Mouse (Mus musculus): ENCODE results near the gene Nr4a1. TPM values are rescaled to one million over a fixed set of nuclear protein-coding genes. Genes with fewer than 3 reads are reported as not detected.

Gene Nr4a1
- polyA plus RNA-seq, 1 experiment from 2014 or later = 0.68 TPM

- peak overlapping the region; percentile 51 for H3K27ac ChIP-seq (replicated peaks)
- 38% methylated on average over 2 of the region's 2 CpGs for WGBS (ENCODE audit: insufficient replicate concordance)
- peaks cover 12% of the 10 kb centered on the region; the same call in 1 of the 2 replicates for H3K27me3 ChIP-seq
- no peaks in the 10 kb centered on the region for H3K36me3 ChIP-seq (replicated peaks)
- no peak for ATAC-seq (ENCODE audit: insufficient read depth)
- H3K4me2 ChIP-seq = peak overlapping the region; percentile 45; the same call in 1 of the 2 replicates
- no peak overlapping the region for H3K9ac ChIP-seq
- no peak overlapping the region for H3K4me3 ChIP-seq (replicated peaks)
- H3K9me3 ChIP-seq (replicated peaks) = no peaks in the 10 kb centered on the region
- H3K4me1 ChIP-seq (replicated peaks) = peaks cover 31% of the 10 kb centered on the region
These were observed 63.9 kb downstream of the Nr4a1 start for GRCm38 (mm10) chr15:101317814-101318500.

- Histone ChIP-seq H3K4me3 (replicated peaks) (no peak overlapping the region), H3K27me3 (peaks cover 12% of the 10 kb centered on the region; the same call in 1 of the 2 replicates), H3K4me1 (replicated peaks) (peaks cover 31% of the 10 kb centered on the region), H3K27ac (replicated peaks) (0 out of 2 replicates have a peak overlapping the region, but pooled peaks have one; percentile 45), H3K9ac (no peak overlapping the region), H3K4me2 (no peak overlapping the region), H3K36me3 (replicated peaks) (no peaks in the 10 kb centered on the region), H3K9me3 (replicated peaks) (no peaks in the 10 kb centered on the region)
- ATAC-seq (ENCODE audit: insufficient read depth) = no peak
- 37% methylated on average over 14 of the region's 14 CpGs for WGBS (ENCODE audit: insufficient replicate concordance)
These were observed 65.1 kb downstream of the Nr4a1 start for GRCm38 (mm10) chr15:101318889-101319765.

DNA sequence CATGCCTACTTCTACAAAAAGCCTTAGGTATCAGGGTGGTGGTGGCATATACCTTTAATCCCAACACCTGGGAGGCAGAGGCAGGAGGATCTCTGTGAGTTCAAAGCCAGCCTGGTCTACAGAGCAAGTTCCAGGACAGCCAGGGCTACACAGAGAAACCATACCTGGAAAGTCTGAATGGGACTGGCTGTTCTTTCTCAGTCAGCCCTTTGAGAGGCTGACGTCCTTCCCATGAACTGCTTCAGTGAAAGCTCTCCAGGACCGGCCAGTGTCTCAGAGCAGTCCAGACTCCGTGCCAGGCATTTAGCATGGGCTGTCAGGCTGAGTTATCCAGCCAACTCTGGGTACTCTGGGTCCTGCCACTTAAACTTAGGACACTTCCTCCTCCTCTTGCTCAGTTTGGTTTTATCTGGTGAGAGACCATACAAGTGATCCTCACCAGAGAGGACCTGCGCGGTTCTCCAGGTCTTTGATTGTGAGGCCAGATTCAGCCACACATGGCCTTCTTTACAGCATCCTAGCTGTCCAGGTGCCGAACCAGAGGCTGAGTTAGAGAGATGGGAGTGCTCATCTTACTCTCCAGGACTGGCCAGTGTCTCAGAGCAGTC lies 66.0 kb downstream of the Nr4a1 start:
- Histone ChIP-seq H3K27me3 (peaks cover 12% of the 10 kb centered on the region; the same call in 1 of the 2 replicates), H3K9me3 (replicated peaks) (no peaks in the 10 kb centered on the region), H3K9ac (no peak overlapping the region), H3K27ac (replicated peaks) (no peak overlapping the region), H3K4me1 (replicated peaks) (peaks cover 31% of the 10 kb centered on the region), H3K4me2 (no peak overlapping the region), H3K4me3 (replicated peaks) (no peak overlapping the region), H3K36me3 (replicated peaks) (no peaks in the 10 kb centered on the region)
- WGBS (ENCODE audit: insufficient replicate concordance) = 17% methylated on average over 6 of the region's 6 CpGs
- ATAC-seq (ENCODE audit: insufficient read depth) = no peak

- no peak overlapping the region for H3K27ac ChIP-seq (replicated peaks)
- H3K9ac ChIP-seq = no peak overlapping the region
- H3K4me1 ChIP-seq (replicated peaks) = peaks cover 29% of the 10 kb centered on the region
- H3K9me3 ChIP-seq (replicated peaks) = no peaks in the 10 kb centered on the region
- no peak overlapping the region for H3K4me2 ChIP-seq
- no peak overlapping the region for H3K4me3 ChIP-seq (replicated peaks)
- H3K36me3 ChIP-seq (replicated peaks) = no peaks in the 10 kb centered on the region
- H3K27me3 ChIP-seq = peaks cover 12% of the 10 kb centered on the region; the same call in 1 of the 2 replicates
- WGBS (ENCODE audit: insufficient replicate concordance) = 8% methylated on average over 6 of the region's 6 CpGs
- no peak for ATAC-seq (ENCODE audit: insufficient read depth)
These were observed 66.6 kb downstream of the Nr4a1 start for GRCm38 (mm10) chr15:101320618-101321041.

DNA sequence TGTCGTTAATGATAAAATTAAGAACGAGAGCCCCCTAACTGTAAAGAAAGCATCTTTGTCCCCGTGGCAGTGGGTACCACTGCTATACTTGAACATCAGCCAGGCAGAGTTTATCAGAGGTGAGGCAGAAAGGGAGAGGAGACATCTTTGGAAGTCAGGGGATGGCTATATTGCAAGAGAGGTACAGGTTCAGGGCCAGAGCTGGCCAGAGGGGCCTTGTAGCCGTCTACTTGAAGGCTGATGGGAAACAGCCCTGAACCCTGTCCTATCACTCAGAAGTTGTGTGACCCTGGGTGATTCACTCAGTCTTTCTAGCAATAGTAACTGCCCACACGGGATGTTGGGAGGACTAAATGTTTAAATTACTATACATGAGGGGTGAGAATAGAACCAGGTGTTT lies 67.1 kb downstream of the Nr4a1 start:
- Histone ChIP-seq H3K27ac (replicated peaks) (0 out of 2 replicates have a peak overlapping the region, but pooled peaks have one; percentile 14), H3K4me2 (no peak overlapping the region), H3K9me3 (replicated peaks) (no peaks in the 10 kb centered on the region), H3K4me3 (replicated peaks) (no peak overlapping the region), H3K27me3 (peaks cover 12% of the 10 kb centered on the region; the same call in 1 of the 2 replicates), H3K36me3 (replicated peaks) (no peaks in the 10 kb centered on the region), H3K9ac (no peak overlapping the region), H3K4me1 (replicated peaks) (peaks cover 28% of the 10 kb centered on the region; the same call in 1 of the 2 replicates)
- 9% methylated on average over 5 of the region's 5 CpGs for WGBS (ENCODE audit: insufficient replicate concordance)
- no peak for ATAC-seq (ENCODE audit: insufficient read depth)

GRCm38 (mm10) chr15:101322106-101322505 lies 68.0 kb downstream of the Nr4a1 start:
- H3K36me3 ChIP-seq (replicated peaks) = no peaks in the 10 kb centered on the region
- no peak for ATAC-seq (ENCODE audit: insufficient read depth)
- no peak overlapping the region for H3K27ac ChIP-seq (replicated peaks)
- no peak overlapping the region for H3K4me2 ChIP-seq
- H3K4me1 ChIP-seq (replicated peaks) = peaks cover 23% of the 10 kb centered on the region; the same call in 1 of the 2 replicates
- WGBS (ENCODE audit: insufficient replicate concordance) = 46% methylated on average over 5 of the region's 5 CpGs
- H3K27me3 ChIP-seq = 0 out of 2 replicates have a peak, but pooled peaks cover 5% of the 10 kb centered on the region
- no peak overlapping the region for H3K4me3 ChIP-seq (replicated peaks)
- H3K9me3 ChIP-seq (replicated peaks) = no peaks in the 10 kb centered on the region
- H3K9ac ChIP-seq = no peak overlapping the region

GRCm38 (mm10) chr15:101322640-101323039 lies 68.6 kb downstream of the Nr4a1 start:
- no peaks in the 10 kb centered on the region for H3K9me3 ChIP-seq (replicated peaks)
- H3K27me3 ChIP-seq = 0 out of 2 replicates have a peak, but pooled peaks cover 5% of the 10 kb centered on the region
- WGBS (ENCODE audit: insufficient replicate concordance) = 64% methylated on average over 7 of the region's 7 CpGs
- ATAC-seq (ENCODE audit: insufficient read depth) = no peak
- H3K4me2 ChIP-seq = no peak overlapping the region
- no peak overlapping the region for H3K4me3 ChIP-seq (replicated peaks)
- H3K36me3 ChIP-seq (replicated peaks) = no peaks in the 10 kb centered on the region
- peaks cover 23% of the 10 kb centered on the region; the same call in 1 of the 2 replicates for H3K4me1 ChIP-seq (replicated peaks)
- H3K27ac ChIP-seq (replicated peaks) = no peak overlapping the region
- no peak overlapping the region for H3K9ac ChIP-seq

DNA sequence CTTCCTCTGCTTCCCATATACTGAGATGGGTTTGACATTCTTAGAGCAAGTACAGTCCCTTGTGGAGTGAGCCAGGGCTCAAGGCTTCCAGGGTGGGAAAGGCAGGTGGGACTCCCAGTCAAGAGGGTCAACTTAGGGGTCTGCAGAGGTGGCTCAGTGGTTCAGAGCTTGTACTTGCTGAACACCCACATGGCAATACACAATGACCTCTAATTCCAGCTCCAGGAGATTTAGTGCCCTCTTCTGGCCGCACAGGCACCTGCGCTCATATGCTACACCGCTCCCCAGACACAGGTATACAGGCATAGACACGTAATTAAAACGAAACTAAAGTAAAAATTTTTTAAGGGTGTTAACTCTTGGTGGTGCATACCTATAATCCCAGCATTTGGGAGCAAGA lies 69.4 kb downstream of the Nr4a1 start:
- Histone ChIP-seq H3K36me3 (replicated peaks) (no peaks in the 10 kb centered on the region), H3K9ac (no peak overlapping the region), H3K4me3 (replicated peaks) (no peak overlapping the region), H3K4me1 (replicated peaks) (peaks cover 22% of the 10 kb centered on the region; the same call in 1 of the 2 replicates), H3K4me2 (no peak overlapping the region), H3K9me3 (replicated peaks) (no peaks in the 10 kb centered on the region), H3K27ac (replicated peaks) (no peak overlapping the region), H3K27me3 (0 out of 2 replicates have a peak, but pooled peaks cover 5% of the 10 kb centered on the region)
- WGBS (ENCODE audit: insufficient replicate concordance) = 83% methylated on average over 5 of the region's 5 CpGs
- no peak for ATAC-seq (ENCODE audit: insufficient read depth)

Other genes with a start within 250 kb of the Nr4a1 start
- not detected in 2 replicates for gene Gm47841, start 206.9 kb upstream of the Nr4a1 start, polyA plus RNA-seq (2015; fragmentation: Nextera tagmentation; extraction: Ambion mirVana)
- 0.07 and 0.08 TPM in 2 replicates for gene Fignl2, start 175.7 kb upstream of the Nr4a1 start, polyA plus RNA-seq (2015; fragmentation: Nextera tagmentation; extraction: Ambion mirVana)
- gene Ankrd33, start 138.5 kb upstream of the Nr4a1 start, polyA plus RNA-seq (2015; fragmentation: Nextera tagmentation; extraction: Ambion mirVana) = not detected in 2 replicates
- 1.4 and 2.6 TPM in 2 replicates for gene Acvrl1, start 125.7 kb upstream of the Nr4a1 start, polyA plus RNA-seq (2015; fragmentation: Nextera tagmentation; extraction: Ambion mirVana)
- 1.6 and 2.0 TPM in 2 replicates for gene Acvr1b, start 80.2 kb upstream of the Nr4a1 start, polyA plus RNA-seq (2015; fragmentation: Nextera tagmentation; extraction: Ambion mirVana)
- 0.37 and 0.46 TPM in 2 replicates for gene Grasp, start 30.1 kb upstream of the Nr4a1 start, polyA plus RNA-seq (2015; fragmentation: Nextera tagmentation; extraction: Ambion mirVana)
- 25.5 and 27.3 TPM in 2 replicates for gene Atg101, start 30.0 kb downstream of the Nr4a1 start, polyA plus RNA-seq (2015; fragmentation: Nextera tagmentation; extraction: Ambion mirVana)
- 0.30 and 0.81 TPM in 2 replicates for gene 6030408B16Rik, start 38.9 kb downstream of the Nr4a1 start, polyA plus RNA-seq (2015; fragmentation: Nextera tagmentation; extraction: Ambion mirVana)
- 0.43 and 0.44 TPM in 2 replicates for gene Krt80, start 115.9 kb downstream of the Nr4a1 start, polyA plus RNA-seq (2015; fragmentation: Nextera tagmentation; extraction: Ambion mirVana)
- 1.7 TPM in 2 replicates for gene Krt7, start 156.8 kb downstream of the Nr4a1 start, polyA plus RNA-seq (2015; fragmentation: Nextera tagmentation; extraction: Ambion mirVana)
- gene Krt87, start 184.5 kb downstream of the Nr4a1 start, polyA plus RNA-seq (2015; fragmentation: Nextera tagmentation; extraction: Ambion mirVana) = not detected in 2 replicates
- gene Krt88, start 193.5 kb downstream of the Nr4a1 start, polyA plus RNA-seq (2015; fragmentation: Nextera tagmentation; extraction: Ambion mirVana) = not detected in 2 replicates
- not detected in 2 replicates for gene Krt81, start 209.5 kb downstream of the Nr4a1 start, polyA plus RNA-seq (2015; fragmentation: Nextera tagmentation; extraction: Ambion mirVana)
- gene Krt86, start 219.2 kb downstream of the Nr4a1 start, polyA plus RNA-seq (2015; fragmentation: Nextera tagmentation; extraction: Ambion mirVana) = not detected in 2 replicates
- 0.32 and 0.51 TPM in 2 replicates for gene Krt83, start 237.2 kb downstream of the Nr4a1 start, polyA plus RNA-seq (2015; fragmentation: Nextera tagmentation; extraction: Ambion mirVana)

All from liver, embryonic 15.5 days (tissue).